Mouse (Mus musculus): ENCODE measurements around the gene Megf11.

Gene Megf11

DNA sequence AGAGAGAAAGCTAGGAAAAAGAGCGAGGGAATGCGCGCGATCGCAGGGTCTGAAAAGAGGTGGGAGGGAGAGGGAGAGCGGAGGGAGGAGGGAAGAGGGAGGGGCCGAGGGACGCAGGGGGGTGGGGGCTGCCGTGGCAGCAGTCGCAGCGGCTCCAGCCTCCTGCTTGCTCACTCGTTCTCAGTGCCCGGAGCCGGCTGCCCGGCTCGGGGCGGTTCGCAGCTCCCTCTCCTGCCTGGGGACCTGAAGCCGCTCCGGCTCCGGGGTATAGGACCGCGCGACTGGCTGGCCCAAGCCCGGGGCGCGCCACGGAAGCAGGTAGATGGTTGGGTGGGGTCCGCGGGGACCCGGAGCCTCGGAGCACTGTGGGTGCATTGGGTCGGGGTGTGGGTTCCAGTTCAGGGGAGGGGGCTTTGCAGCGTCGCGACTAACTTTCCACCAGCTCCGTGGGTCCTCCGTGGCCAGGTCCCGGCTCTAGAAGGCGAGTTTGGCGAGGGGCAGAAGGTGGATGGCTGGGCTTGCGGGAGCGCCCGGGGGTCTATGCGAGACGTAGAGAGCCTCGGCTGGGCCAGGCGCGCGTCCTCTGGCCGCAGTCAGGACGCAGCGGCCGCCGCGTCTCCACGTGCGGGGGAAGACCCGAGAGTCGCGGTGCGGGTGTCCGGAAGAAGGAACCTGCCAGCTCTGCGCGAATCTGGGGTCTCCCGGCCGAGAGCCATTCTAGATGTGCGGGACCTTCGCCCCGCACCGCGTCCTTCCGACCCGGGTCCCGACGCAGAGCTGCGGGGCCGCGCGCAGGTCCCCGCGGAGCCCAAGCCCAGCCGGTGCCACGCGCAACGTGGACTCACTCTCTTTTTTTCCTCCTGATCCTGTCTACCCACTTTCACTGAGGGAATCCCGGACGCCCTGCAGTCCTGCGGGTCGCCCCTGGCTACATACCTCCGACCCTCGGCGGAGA, at the start of gene Megf11:
Megf11 (plus strand) TSS at position 116 of the 955 bp plus-strand sequence.
- no peak for DNase-seq (ENCODE audit: low read depth, low spot score)

DNA sequence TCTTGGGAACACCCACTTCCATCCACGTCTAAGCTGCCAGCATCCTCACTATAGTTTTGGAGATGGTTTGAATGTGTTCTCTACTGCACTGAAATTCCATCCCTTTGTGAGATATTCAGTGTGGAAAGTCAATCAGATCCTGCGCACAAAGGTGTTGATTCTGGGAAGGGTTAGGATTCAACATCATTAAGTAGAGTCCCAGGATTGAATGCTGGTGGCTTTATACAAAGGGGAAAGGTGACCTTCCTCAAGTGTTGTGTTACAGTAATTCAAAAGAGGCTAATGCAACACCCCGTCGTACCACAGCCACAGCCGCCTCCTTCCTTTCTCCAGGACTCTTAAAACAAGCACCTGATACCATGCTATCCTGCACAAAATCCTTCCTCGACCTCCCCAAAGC, 49.6 kb upstream of the Megf11 start:
- no peak for DNase-seq (ENCODE audit: low read depth, low spot score)

DNA sequence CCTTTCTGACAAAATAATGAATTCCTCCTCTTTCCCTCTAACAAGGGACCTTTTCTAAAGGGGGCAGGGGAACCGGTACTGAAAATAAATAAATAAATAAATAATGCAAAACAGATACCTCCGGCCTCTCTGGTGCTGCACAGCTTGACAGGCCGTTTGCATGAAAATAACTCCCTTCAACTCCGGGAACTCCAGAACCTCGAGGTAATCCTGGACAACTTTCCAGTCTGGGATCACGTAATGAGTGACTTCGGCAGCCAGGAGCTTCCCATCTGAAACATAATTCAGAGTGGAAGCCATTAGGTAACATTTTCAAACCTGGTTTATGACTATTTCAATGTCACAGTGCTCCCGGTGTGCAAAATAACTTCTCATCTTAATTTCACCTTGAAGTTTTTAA, 46.1 kb upstream of the Megf11 start:
- no peak for DNase-seq (ENCODE audit: low read depth, low spot score)

GRCm38 (mm10) chr9:64340351-64341253, 44.8 kb upstream of the Megf11 start:
- peak; percentile 49 for DNase-seq (ENCODE audit: low read depth, low spot score)

GRCm38 (mm10) chr9:64341254-64341566, 44.2 kb upstream of the Megf11 start, which contains the start of gene Dis3l:
TSS of gene Dis3l (minus strand) at chr9:64341288.
- DNase-seq (ENCODE audit: low read depth, low spot score) = no peak

GRCm38 (mm10) chr9:64341671-64342070, 43.8 kb upstream of the Megf11 start:
- DNase-seq (ENCODE audit: low read depth, low spot score) = no peak

GRCm38 (mm10) chr9:64343656-64344055, 41.8 kb upstream of the Megf11 start:
- no peak for DNase-seq (ENCODE audit: low read depth, low spot score)

- no peak for DNase-seq (ENCODE audit: low read depth, low spot score)
Observed at GRCm38 (mm10) chr9:64345931-64346330, 39.5 kb upstream of the Megf11 start.

DNA sequence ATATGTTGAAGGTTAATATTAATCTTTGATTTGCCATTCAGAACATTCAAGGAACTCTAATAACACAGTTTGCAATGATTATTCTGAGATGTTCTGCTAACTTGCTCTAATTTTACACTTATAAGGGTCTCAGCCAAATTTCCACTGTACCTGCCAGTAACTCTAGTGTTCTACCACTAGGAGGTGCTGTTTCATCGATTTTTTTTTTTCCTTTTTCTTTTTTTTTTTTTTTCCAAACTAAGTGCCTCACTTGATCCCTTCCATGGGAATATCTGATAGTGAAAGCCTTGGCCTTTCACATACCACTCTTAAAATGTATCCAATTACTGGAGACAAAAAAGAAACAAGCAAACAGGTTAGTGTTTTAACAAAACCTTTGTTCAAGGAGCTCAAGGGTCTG, 38.0 kb upstream of the Megf11 start:
- DNase-seq (ENCODE audit: low read depth, low spot score) = no peak

DNA sequence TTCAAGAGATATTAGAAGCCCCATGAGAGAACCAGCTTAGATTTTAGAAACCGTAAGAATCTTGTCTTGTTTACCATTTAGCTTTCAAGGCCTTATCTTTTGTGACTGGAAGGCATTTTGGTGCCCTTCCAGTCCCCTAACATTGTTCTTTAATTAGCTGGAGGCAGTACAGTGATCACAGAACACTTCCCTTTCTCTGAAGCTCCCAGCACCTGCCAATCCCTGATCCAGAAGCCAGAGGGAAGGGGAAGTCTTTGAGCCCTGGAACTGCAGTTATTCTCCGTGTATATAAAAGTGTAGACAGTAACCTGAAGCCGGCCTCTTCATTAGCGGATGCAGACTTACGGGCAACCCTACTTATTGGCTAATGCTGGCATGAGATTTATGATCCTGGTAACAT, 35.9 kb upstream of the Megf11 start:
- no peak for DNase-seq (ENCODE audit: low read depth, low spot score)

DNA sequence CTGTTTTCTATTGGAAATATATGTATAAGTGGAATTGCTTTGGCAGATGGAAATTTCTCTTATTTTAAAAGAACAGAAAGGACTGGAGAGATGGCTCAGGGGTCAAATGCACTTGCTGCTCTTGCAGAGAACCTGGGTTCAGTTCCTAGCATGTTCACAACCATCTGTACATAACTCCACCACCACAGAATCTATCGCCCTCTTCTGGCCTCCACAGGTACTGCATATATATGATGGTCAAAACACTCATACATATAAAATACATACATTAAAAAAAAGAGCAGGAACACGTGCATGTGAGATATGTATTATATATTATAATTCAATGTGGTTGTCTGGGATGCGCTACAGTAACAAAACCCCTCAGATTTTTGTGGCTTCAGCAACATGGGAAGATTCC, 34.2 kb upstream of the Megf11 start:
- no peak for DNase-seq (ENCODE audit: low read depth, low spot score)

GRCm38 (mm10) chr9:64355627-64356026, 29.8 kb upstream of the Megf11 start:
- DNase-seq (ENCODE audit: low read depth, low spot score) = no peak

DNA sequence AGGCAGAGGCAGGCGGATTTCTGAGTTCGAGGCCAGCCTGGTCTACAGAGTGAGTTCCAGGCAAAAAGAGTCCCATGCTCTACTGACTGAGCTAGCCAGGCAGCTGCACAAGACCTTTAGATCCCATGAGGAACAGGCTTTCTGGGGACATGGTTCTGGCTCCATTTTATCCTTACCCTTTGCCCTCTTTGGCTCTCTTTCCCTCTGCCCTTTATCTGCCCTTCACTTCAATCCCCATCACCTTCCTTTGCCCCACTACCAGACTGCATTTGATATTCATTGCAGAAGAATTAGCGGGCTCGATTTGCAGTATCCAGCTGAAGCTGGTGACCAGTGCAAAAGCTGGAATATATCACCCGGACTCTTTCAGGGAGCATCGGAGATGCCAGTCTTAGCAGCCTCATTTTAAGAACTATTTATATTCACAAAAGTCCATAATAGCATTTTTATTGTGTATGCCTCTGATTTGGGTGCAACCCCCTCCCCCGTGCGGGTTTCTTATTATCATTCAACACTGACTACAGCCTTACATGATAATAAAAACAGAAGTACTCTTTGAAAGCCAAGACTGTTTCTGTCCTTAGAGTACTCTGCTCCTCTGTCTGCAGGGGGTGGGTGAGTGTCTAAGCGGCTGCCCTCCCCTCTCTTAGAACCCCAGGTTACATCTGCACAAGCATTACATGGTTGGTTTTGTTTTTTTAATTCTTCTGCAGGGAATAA, 24.0 kb upstream of the Megf11 start:
- no peak for DNase-seq (ENCODE audit: low read depth, low spot score)

- DNase-seq (ENCODE audit: low read depth, low spot score) = no peak
Observed at GRCm38 (mm10) chr9:64369871-64370270, 15.6 kb upstream of the Megf11 start.

DNA sequence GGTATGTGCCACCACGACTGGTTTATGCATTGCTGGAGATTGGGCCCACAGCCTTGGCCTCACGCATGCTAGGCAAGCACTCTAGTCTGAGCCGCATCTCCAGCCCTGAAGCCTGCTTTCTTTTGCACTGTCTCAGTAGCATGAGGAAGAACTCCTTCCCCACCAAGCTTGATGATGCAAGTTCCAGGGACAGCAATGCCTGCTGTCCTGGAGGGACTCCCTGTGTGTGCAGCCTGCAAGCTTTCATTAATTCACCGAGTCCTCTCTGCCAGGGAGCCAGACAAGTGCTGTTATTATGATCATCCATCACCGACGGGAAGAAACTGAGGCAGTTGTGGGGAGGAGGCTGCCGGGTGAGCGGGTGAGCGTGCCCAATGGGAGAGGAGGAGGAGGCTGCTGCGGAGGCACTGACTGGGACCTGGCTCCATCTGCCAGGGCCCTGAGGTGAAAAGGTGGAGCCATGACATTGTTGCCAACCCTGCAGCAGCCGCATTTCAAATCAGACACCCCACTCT, 14.1 kb upstream of the Megf11 start:
- no peak for DNase-seq (ENCODE audit: low read depth, low spot score)

GRCm38 (mm10) chr9:64376380-64376779, 9.0 kb upstream of the Megf11 start:
- DNase-seq (ENCODE audit: low read depth, low spot score) = no peak

DNA sequence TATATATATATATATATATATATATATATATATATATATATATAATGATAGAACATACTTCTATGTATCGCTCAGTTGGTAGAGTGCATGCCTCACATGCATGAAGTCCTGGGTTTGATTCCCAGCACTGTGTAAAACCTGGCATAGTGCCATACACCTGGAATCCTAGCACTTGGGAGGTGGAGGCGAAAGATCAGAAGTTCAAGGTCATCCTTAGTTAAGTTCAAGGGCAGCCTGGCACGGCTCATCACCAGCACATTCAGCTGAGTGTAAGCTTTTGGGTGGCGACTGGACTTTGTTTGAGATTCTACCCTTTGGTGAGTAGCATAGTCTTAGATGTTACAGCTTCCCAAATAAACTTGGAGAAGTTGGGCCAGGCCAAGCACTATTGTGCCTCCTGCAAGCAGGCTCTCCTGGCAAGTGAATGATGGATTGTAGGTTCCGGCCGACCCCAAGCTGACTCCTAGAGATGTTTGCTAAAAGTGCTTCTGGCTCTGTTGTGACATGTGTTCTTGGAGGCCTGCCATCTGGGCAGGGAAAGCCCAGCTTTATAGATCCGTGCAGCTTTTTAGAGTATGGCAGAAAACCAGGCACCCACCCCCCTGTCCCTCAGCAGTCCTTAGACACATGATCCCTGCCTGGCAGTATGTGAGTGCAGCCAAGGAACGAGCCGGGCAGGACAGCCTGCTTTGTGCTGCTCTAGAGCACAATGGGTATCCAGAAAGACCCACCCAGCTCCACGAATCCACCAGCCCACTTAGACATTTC, 2.2 kb upstream of the Megf11 start:
- no peak for DNase-seq (ENCODE audit: low read depth, low spot score)

DNA sequence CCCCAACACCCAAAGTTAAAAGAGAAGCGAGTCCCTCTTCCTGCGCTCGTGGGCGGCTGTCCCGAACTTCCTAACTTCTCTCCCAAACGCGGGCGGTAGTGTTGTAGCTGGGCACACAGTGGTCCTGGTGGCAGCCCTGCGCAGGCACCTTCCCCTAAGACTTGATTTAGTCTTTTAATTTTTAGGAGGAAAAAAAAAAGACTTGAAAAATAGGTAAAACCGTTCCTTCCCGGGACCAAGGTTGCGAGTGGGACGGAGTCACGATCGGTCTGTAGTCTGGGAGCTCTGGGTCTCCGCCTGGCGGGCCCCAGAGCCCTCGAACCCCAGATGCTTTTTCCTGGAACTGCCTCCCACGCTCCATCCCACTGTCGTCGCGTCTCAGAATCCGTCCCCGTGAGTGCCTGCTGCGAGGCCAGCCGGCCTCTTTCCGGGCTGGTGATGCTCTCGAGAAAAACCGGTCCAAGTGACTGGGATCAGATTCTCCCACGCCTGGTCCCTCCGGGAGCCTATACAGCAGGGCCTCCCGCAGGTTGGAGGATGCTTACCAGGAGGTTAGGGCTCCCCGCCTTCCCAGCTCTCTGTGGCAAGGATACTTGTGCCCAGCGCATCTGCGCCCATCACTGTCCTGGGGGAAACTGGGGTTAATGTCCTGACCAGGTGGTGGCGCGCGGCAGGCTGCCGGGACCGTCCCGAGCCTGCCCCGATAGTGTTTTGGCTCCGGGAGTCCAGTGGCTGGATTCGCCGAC, 1.2 kb downstream of the Megf11 start:
- no peak for DNase-seq (ENCODE audit: low read depth, low spot score)

- DNase-seq (ENCODE audit: low read depth, low spot score) = no peak
Observed at GRCm38 (mm10) chr9:64389576-64390292, 4.3 kb downstream of the Megf11 start.
